Mouse (Mus musculus) myocyte (in vitro differentiated cells): Measurements from ENCODE around the gene Sec22c. TPM values are rescaled to one million over a fixed set of nuclear protein-coding genes. Genes with fewer than 3 reads are reported as not detected.

Experiments used
- H3K27me3 ChIP-seq: one replicate; pipeline ENCODE4 v1.6.1; 2011; ENCODE audit not compliant: control insufficient read depth, insufficient read depth, insufficient read length
- H3K36me3 ChIP-seq: one replicate; pipeline ENCODE4 v1.6.1; 2011; ENCODE audit not compliant: control insufficient read depth, insufficient read depth
- H3K4me2 ChIP-seq: one replicate; pipeline ENCODE4 v1.6.1; 2011; ENCODE audit warnings: low read depth, control low read depth
- H3K4me3 ChIP-seq: one replicate; pipeline ENCODE4 v1.5.1; 2011; ENCODE audit warnings: mild to moderate bottlenecking, control low read depth, moderate library complexity
- H3K79me2 ChIP-seq: one replicate; pipeline ENCODE4 v1.6.1; 2011; ENCODE audit not compliant: control insufficient read depth, insufficient read depth
- H3ac ChIP-seq: one replicate; pipeline ENCODE4 v1.6.1; 2011; ENCODE audit not compliant: control insufficient read depth, insufficient read length
- CEBPB ChIP-seq: IDR thresholded peaks from 2 replicates; pipeline ENCODE4 v1.6.1; 2011; ENCODE audit warnings: mild to moderate bottlenecking, moderate library complexity; ENCODE audit not compliant: poor library complexity, insufficient read depth, severe bottlenecking
- E2F4 ChIP-seq: IDR thresholded peaks from one replicate; pipeline ENCODE4 v1.6.1; 2011; ENCODE audit warnings: mild to moderate bottlenecking, control low read depth, moderate library complexity; ENCODE audit not compliant: insufficient read depth
- MAX ChIP-seq: IDR thresholded peaks from one replicate; pipeline ENCODE4 v1.6.1; 2011; ENCODE audit warnings: low read depth, mild to moderate bottlenecking, control low read depth
- MYOD1 ChIP-seq, 3 experiments: IDR thresholded peaks; one replicate each; pipeline ENCODE4 v1.6.1; 2011; ENCODE audit warnings: control low read depth in 2 of 3, low read depth in 2 of 3, mild to moderate bottlenecking in 2 of 3, moderate library complexity in 1 of 3; ENCODE audit not compliant: insufficient read length in 2 of 3, control insufficient read depth in 1 of 3
- MYOG ChIP-seq, 3 experiments: IDR thresholded peaks; one replicate each; pipeline ENCODE4 v1.6.1; 2011; ENCODE audit warnings: control low read depth in 2 of 3, low read depth in 2 of 3, mild to moderate bottlenecking in 2 of 3; ENCODE audit not compliant: insufficient read length in 2 of 3, control insufficient read depth in 1 of 3, insufficient read depth in 1 of 3
- POLR2A ChIP-seq: IDR thresholded peaks from one replicate; pipeline ENCODE4 v1.6.1; 2011; ENCODE audit warnings: low read depth, mild to moderate bottlenecking, control low read depth, moderate library complexity; ENCODE audit not compliant: insufficient read length
- POLR2AphosphoS2 ChIP-seq: IDR thresholded peaks from one replicate; pipeline ENCODE4 v1.6.1; 2011; ENCODE audit warnings: low read depth, control low read depth; ENCODE audit not compliant: insufficient read length
- REST ChIP-seq: IDR thresholded peaks from one replicate; pipeline ENCODE4 v1.6.1; 2011; ENCODE audit warnings: mild to moderate bottlenecking, control low read depth, moderate library complexity; ENCODE audit not compliant: insufficient read depth, insufficient read length
- SRF ChIP-seq: IDR thresholded peaks from one replicate; pipeline ENCODE4 v1.6.1; 2011; ENCODE audit warnings: low read depth; ENCODE audit not compliant: control insufficient read depth, insufficient read length
- TCF12 ChIP-seq: IDR thresholded peaks from one replicate; pipeline ENCODE4 v1.6.1; 2011; ENCODE audit warnings: mild to moderate bottlenecking, control low read depth; ENCODE audit not compliant: poor library complexity, insufficient read depth, severe bottlenecking
- TCF3 ChIP-seq: IDR thresholded peaks from one replicate; pipeline ENCODE4 v1.6.1; 2011; ENCODE audit warnings: low read depth, control low read depth; ENCODE audit not compliant: insufficient read length
- USF1 ChIP-seq: IDR thresholded peaks from one replicate; pipeline ENCODE4 v1.6.1; 2011; ENCODE audit warnings: low read depth, mild to moderate bottlenecking, control low read depth, moderate library complexity
- polyA plus RNA-seq: library from polyadenylated mRNA; unstranded; fragments of >200 nt; fragmentation: generic; extraction: Trizol; gene quantifications from one replicate; pipeline ENCODE4 v1.2.1, GENCODE M21; 2012; ENCODE audit warnings: missing spikeins

Sec22c gene
- 6.2 TPM for polyA plus RNA-seq

DNA sequence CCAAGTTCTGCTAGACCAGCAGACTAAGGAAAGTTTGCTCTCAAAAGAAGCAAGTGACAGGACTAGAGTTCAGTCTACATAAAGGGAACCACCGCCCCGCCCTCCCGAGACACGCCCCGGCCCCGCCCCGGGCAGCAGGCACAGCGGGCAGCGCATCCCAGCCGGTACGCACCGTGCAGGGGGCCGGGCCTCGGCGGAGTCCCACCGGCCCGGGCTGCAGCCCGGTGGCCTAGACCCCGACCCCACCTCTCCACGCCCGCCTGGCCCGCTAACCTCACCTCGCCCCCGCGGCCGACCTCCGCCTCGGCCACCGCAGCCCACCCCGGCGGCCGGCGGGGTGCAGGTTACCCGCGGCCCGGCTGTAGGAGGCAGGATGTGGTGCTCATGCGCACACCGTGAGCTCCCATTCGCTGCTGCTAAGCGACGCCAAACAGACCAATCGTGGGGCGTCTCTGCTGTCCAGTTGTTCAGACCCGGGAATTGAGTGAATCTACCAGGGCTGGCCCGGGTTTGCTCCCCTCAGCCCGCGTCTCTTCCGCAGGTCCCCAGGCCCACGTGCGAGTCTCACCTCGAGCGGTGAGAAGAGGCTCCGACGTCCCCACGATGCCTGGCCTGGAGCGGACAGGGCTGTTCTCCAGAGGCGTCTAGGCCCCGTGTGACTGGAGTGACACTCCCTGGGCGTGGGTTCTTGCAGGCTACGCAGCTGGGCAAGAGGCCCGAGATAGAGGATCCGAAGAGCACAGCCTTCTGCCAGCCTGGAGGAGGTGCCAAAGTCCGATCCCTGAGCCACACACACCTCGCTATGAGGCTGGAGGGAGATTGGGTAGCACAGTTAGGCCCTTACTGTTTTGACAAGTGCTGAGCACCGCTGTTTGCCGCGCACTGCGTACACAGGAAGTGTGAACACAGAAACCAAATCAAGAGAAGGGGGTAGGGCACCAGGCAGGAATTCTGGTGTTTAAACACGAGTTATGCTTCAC, at the start of gene Sec22c:
Sec22c (minus strand) TSS at position 845 of the 980 bp plus-strand sequence.
- peak within 1 kb of the TSS; percentile 26 for H3K4me3 ChIP-seq
- peak within 1 kb of the TSS; percentile 98 for H3K4me2 ChIP-seq
- peaks cover 4% of the 10 kb centered on the region for H3K79me2 ChIP-seq
- no peaks in the 10 kb centered on the region for H3K27me3 ChIP-seq
- H3K36me3 ChIP-seq = no peaks in the 10 kb centered on the region
- TF ChIP-seq MAX (no peak), TCF3 (no peak), POLR2AphosphoS2 (peak; percentile 40), MYOD1 (IDR thresholded peaks at IDR 0.05; ENCODE audit: control insufficient read depth in 1 of 3, insufficient read length in 2 of 3, low read depth in 2 of 3) (peak in 1 of 3 experiments; percentile 8), POLR2A (peak; percentile 52), SRF (peak; percentile 11), MYOG (IDR thresholded peaks at IDR 0.05; ENCODE audit: control insufficient read depth in 1 of 3, insufficient read depth in 1 of 3, insufficient read length in 2 of 3, low read depth in 2 of 3) (peak in 1 of 3 experiments; percentile 27)
- H3ac ChIP-seq = peak within 1 kb of the TSS; percentile 59

- H3K4me2 ChIP-seq = no peak overlapping the region
- no peak overlapping the region for H3ac ChIP-seq
- H3K27me3 ChIP-seq = no peaks in the 10 kb centered on the region
- peaks cover 52% of the 10 kb centered on the region for H3K36me3 ChIP-seq
- H3K79me2 ChIP-seq = no peaks in the 10 kb centered on the region
- peak; percentile 60 for TF ChIP-seq POLR2AphosphoS2
- TF ChIP-seq TCF3 = no peak
- no peak overlapping the region for H3K4me3 ChIP-seq
Observed at GRCm38 (mm10) chr9:121754624-121755023, 49.3 kb upstream of the Sec22c start.

GRCm38 (mm10) chr9:121752774-121753173, 47.5 kb upstream of the Sec22c start:
- Histone ChIP-seq H3ac (no peak overlapping the region), H3K79me2 (no peaks in the 10 kb centered on the region), H3K4me2 (no peak overlapping the region), H3K27me3 (no peaks in the 10 kb centered on the region), H3K36me3 (peaks cover 70% of the 10 kb centered on the region), H3K4me3 (no peak overlapping the region)
- no peak for TF ChIP-seq MYOD1 (IDR thresholded peaks at IDR 0.05; ENCODE audit: control insufficient read depth in 1 of 3, insufficient read length in 2 of 3, low read depth in 2 of 3)
- TF ChIP-seq TCF3 = no peak
- no peak for TF ChIP-seq TCF12
- TF ChIP-seq CEBPB = no peak
- TF ChIP-seq POLR2AphosphoS2 = no peak

GRCm38 (mm10) chr9:121744051-121744450, 38.8 kb upstream of the Sec22c start:
- no peaks in the 10 kb centered on the region for H3K79me2 ChIP-seq
- no peak for TF ChIP-seq CEBPB
- TF ChIP-seq REST = no peak
- H3ac ChIP-seq = no peak overlapping the region
- no peak overlapping the region for H3K4me2 ChIP-seq
- no peaks in the 10 kb centered on the region for H3K27me3 ChIP-seq
- H3K36me3 ChIP-seq = peaks cover 91% of the 10 kb centered on the region
- H3K4me3 ChIP-seq = no peak overlapping the region

- no peak overlapping the region for H3K4me3 ChIP-seq
Observed at GRCm38 (mm10) chr9:121741168-121741567, 35.9 kb upstream of the Sec22c start.

DNA sequence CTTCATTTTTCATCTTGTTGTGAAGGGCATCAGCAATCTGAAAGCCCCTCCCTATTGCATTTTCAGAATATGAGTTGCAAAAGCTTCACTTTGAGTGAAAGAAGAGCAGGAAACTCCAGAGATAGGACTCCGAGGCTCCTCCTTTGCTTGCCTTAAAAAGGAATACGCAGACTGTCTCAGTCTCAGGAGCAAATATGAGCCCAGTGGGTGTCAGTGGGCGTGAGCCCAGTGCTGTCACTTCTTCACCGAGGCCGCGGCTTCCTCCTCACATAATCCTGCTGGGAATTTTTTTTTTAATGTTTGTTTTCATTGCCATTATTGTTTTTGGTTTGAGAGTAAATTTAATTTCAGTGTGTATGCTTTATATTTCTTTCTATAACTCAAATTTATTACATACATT, 35.2 kb upstream of the Sec22c start:
- no peak overlapping the region for H3ac ChIP-seq
- peaks cover 78% of the 10 kb centered on the region for H3K36me3 ChIP-seq
- H3K79me2 ChIP-seq = peaks cover 15% of the 10 kb centered on the region

More at GRCm38 (mm10) chr9:121741168-121741567, 35.9 kb upstream of the Sec22c start:
- H3K4me2 ChIP-seq = no peak overlapping the region
- no peak overlapping the region for H3ac ChIP-seq
- H3K36me3 ChIP-seq = peaks cover 79% of the 10 kb centered on the region
- peaks cover 15% of the 10 kb centered on the region for H3K79me2 ChIP-seq
- H3K27me3 ChIP-seq = no peaks in the 10 kb centered on the region
- TF ChIP-seq CEBPB (no peak), TCF12 (no peak), TCF3 (no peak), E2F4 (no peak)

More for the DNA sequence above, 35.2 kb upstream of the Sec22c start:
- Histone ChIP-seq H3K27me3 (no peaks in the 10 kb centered on the region), H3K4me2 (no peak overlapping the region), H3K4me3 (no peak overlapping the region)
- no peak for TF ChIP-seq TCF12
- no peak for TF ChIP-seq MYOD1 (IDR thresholded peaks at IDR 0.05; ENCODE audit: control insufficient read depth in 1 of 3, insufficient read length in 2 of 3, low read depth in 2 of 3)
- no peak for TF ChIP-seq USF1
- no peak for TF ChIP-seq SRF
- TF ChIP-seq REST = no peak
- no peak for TF ChIP-seq MYOG (IDR thresholded peaks at IDR 0.05; ENCODE audit: control insufficient read depth in 1 of 3, insufficient read depth in 1 of 3, insufficient read length in 2 of 3, low read depth in 2 of 3)
- TF ChIP-seq TCF3 = no peak
- no peak for TF ChIP-seq POLR2AphosphoS2
- no peak for TF ChIP-seq CEBPB
- TF ChIP-seq MAX = no peak
- TF ChIP-seq E2F4 = no peak
- no peak for TF ChIP-seq POLR2A
